Mouse (Mus musculus) embryonic facial prominence, embryonic 10.5 days (tissue): Measurements from ENCODE around the gene Dpt. TPM values are rescaled to one million over a fixed set of nuclear protein-coding genes. Genes with fewer than 3 reads are reported as not detected.
"Not testable (repeated sequence)": the region's sequence is repeated elsewhere in the genome, so short reads cannot be mapped to it uniquely, and the experiment has no call there.

Source experiments
- DNase-seq: peaks from one replicate; pipeline ENCODE4 v3.0.0-alpha.2; 2017; ENCODE audit warnings: low spot score
- H3K27ac ChIP-seq: fragments of 300-500 bp; sonication (generic); replicated peaks from 2 replicates; pipeline ENCODE4 v1.5.1; 2016; ENCODE audit warnings: mild to moderate bottlenecking
- H3K27me3 ChIP-seq: fragments of 300-500 bp; sonication (generic); replicated peaks from 2 replicates; pipeline ENCODE4 v1.6.1; 2016; ENCODE audit warnings: low read depth, mild to moderate bottlenecking; ENCODE audit not compliant: poor library complexity, severe bottlenecking
- H3K36me3 ChIP-seq: fragments of 300-500 bp; sonication (generic); replicated peaks from 2 replicates; pipeline ENCODE4 v1.6.1; 2016; ENCODE audit warnings: mild to moderate bottlenecking, moderate library complexity
- H3K4me1 ChIP-seq: fragments of 300-500 bp; sonication (generic); 2 replicates; pipeline ENCODE4 v1.6.1; 2016
- H3K4me3 ChIP-seq: fragments of 300-500 bp; sonication (generic); 2 replicates; pipeline ENCODE4 v1.5.1; 2016; ENCODE audit warnings: mild to moderate bottlenecking, moderate library complexity
- H3K9me3 ChIP-seq: fragments of 300-500 bp; sonication (generic); 2 replicates; pipeline ENCODE4 v1.6.1; 2016; ENCODE audit warnings: mild to moderate bottlenecking
- WGBS: fragments of 180-500 bp; shearing (Covaris S2); methylation state at CpG from one replicate; pipeline ENCODE4 v1.1.7; 2016; 5-methylcytosine and 5-hydroxymethylcytosine counted together
- polyA plus RNA-seq: library from polyadenylated mRNA; unstranded; fragments of >200 nt; fragmentation: Nextera tagmentation; extraction: Ambion mirVana; gene quantifications from 2 replicates; pipeline ENCODE4 v1.2.1, GENCODE M21; 2016

Dpt gene
- 0.16 TPM in 1 of 2 replicates, not detected in the other for polyA plus RNA-seq

DNA sequence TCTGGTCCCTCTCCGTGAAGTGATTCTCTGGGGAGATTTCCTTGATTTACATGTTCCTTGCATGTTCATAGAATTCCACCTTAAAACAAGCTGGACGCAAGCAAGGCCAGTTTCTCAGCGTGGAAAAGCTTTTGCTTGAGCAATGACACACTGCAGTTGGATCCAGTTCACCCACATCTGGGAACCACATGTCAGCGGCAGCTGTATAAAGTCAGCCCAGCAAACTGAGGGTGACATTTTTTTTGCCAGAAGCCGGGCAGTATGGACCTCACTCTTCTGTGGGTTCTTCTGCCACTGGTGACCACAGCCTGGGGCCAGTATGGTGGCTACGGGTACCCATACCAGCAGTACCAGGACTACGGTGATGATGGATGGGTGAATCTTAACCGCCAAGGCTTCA, at the start of gene Dpt:
Gene Dpt, plus strand, starts transcription at position 174 of the 400 bp plus-strand sequence.
- DNase-seq, result peak; percentile 37
- 75% methylated on average over 8 of the region's 8 CpGs for WGBS

DNA sequence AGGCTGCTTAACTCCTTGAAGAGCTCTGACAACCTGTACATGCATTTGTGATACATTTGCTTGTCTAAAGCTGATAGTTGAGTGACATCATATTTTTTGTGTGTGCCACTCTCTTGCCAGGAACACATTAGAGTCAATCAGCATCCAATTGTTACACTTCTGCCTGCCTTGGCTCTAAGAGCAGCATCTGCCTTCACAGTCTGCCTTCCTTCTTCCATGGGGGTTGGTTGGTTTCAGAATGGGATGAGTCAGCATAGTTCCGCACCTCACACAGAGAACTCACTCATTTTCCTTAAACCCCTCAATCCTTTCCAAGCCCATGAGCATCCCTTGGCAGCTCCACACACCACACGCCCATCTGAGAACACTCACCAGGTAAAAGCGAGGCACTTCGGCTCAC, 42.7 kb upstream of the Dpt start:
- Histone ChIP-seq H3K4me3 (no peak overlapping the region), H3K4me1 (no peaks in the 10 kb centered on the region), H3K27me3 (no peaks in the 10 kb centered on the region), H3K27ac (no peak overlapping the region), H3K36me3 (no peaks in the 10 kb centered on the region), H3K9me3 (no peaks in the 10 kb centered on the region)
- no peak for DNase-seq
- WGBS, result 95% methylated on average over 4 of the region's 4 CpGs

More for the DNA sequence above, at the start of gene Dpt:
- H3K4me1 ChIP-seq, result peaks cover 9% of the 10 kb centered on the region
- H3K4me3 ChIP-seq, result no peak within 1 kb of the TSS
- no peaks in the 10 kb centered on the region for H3K36me3 ChIP-seq
- no peaks in the 10 kb centered on the region for H3K27me3 ChIP-seq
- H3K27ac ChIP-seq, result no peak within 1 kb of the TSS
- no peaks in the 10 kb centered on the region for H3K9me3 ChIP-seq

DNA sequence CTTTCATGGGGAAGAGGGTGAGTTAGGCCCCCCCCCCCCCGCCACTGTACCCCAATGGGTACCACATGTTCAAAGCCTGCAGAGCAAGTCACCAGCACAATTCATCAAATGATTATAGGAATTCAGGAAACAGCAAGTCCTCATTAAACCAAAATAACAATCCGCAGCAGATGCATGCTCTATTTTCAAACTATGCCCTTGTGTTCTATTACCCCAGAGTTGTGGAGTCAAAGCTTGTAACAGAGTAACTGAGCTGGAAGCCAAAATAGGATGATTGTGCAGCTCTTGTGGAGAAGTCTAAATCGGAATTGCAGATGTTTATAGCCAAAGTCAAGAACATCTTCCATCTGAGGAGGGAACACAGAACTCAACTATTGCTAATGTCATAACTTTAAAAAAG, 40.8 kb upstream of the Dpt start:
- no peaks in the 10 kb centered on the region for H3K4me1 ChIP-seq
- no peaks in the 10 kb centered on the region for H3K9me3 ChIP-seq
- H3K36me3 ChIP-seq, result no peaks in the 10 kb centered on the region
- no peak overlapping the region for H3K27ac ChIP-seq
- DNase-seq, result no peak
- H3K27me3 ChIP-seq, result no peaks in the 10 kb centered on the region
- no peak overlapping the region for H3K4me3 ChIP-seq
- WGBS, result 78% methylated on average over 3 of the region's 3 CpGs

GRCm38 (mm10) chr1:164756951-164757350, 39.5 kb upstream of the Dpt start:
- 83% methylated on average over 2 of the region's 2 CpGs for WGBS
- DNase-seq, result no peak

DNA sequence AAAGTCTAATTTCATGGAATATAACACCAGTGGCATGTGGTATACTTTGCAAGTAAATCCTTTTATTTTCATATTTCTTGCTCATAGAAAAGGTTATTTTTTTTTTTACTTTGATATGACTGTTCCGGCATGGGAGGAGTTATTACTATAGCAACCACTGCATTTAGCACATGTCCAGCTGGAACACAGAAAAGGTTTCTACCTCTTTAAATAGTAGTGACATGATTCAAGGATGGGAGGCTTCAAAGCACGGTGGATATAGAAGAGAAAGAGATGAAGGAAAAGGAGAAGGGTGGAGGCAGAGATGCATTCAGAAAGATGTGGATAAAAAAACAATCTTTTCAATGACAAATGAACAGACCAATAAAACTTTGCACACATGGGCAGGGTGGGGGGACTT, 38.0 kb upstream of the Dpt start:
- Histone ChIP-seq H3K27ac (no peak overlapping the region), H3K36me3 (no peaks in the 10 kb centered on the region), H3K27me3 (no peaks in the 10 kb centered on the region), H3K4me3 (no peak overlapping the region), H3K9me3 (no peaks in the 10 kb centered on the region), H3K4me1 (no peaks in the 10 kb centered on the region)
- 83% methylated on average over 2 of the region's 2 CpGs for WGBS
- no peak for DNase-seq

More at GRCm38 (mm10) chr1:164756951-164757350, 39.5 kb upstream of the Dpt start:
- Histone ChIP-seq H3K4me3 (no peak overlapping the region), H3K27me3 (no peaks in the 10 kb centered on the region), H3K4me1 (no peaks in the 10 kb centered on the region), H3K36me3 (no peaks in the 10 kb centered on the region), H3K27ac (no peak overlapping the region), H3K9me3 (no peaks in the 10 kb centered on the region)

GRCm38 (mm10) chr1:164762276-164762675, 34.2 kb upstream of the Dpt start:
- H3K36me3 ChIP-seq, result no peaks in the 10 kb centered on the region
- no peak overlapping the region for H3K27ac ChIP-seq
- no peaks in the 10 kb centered on the region for H3K4me1 ChIP-seq
- no peaks in the 10 kb centered on the region for H3K9me3 ChIP-seq
- no peak overlapping the region for H3K4me3 ChIP-seq
- 61% methylated on average over 2 of the region's 2 CpGs for WGBS
- DNase-seq, result no peak
- H3K27me3 ChIP-seq, result no peaks in the 10 kb centered on the region

DNA sequence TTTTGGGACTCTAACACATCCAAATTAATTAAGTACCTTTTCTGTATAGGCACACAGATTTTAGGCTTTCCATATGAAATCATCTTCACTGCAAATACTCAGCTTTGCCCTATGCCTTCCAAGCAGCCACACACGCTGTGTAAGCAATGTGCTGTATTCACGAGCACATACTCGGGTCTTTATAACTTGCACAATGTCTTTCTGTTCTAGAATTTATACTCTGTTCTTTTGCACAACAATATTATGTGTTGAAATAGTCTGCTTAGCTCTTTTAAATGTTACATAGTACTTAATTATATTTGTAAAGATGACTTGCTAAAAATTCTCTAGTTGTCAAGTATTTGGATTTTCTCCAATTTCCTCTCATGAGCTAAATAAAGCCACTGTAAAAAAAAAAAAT, 29.8 kb upstream of the Dpt start:
- Histone ChIP-seq H3K27ac (no peak overlapping the region), H3K4me3 (no peak overlapping the region), H3K9me3 (no peaks in the 10 kb centered on the region), H3K36me3 (no peaks in the 10 kb centered on the region), H3K27me3 (no peaks in the 10 kb centered on the region), H3K4me1 (no peaks in the 10 kb centered on the region)
- 90% methylated on average over 3 of the region's 3 CpGs for WGBS
- no peak for DNase-seq

DNA sequence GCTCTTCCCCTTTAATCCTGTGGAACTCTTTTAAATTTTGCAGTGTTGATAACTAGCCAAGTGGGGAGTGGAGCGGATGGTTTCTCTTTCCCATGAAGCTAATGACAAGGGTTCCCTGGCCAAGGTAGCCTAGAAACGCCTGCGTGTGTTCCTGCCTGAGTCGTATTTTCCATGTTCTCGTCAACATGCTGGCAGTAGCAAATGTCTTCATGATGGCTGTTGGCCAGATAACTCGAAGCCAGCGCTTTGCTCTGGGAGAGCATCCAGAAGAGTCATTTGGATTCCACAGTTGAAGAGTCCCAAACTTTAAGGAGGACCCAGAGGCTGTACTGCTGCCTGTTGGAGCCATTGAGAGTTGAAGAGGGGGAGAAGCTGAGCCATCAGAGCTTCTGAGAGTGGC, 25.8 kb upstream of the Dpt start:
- Histone ChIP-seq H3K4me3 (no peak overlapping the region), H3K9me3 (no peaks in the 10 kb centered on the region), H3K4me1 (no peaks in the 10 kb centered on the region), H3K27me3 (no peaks in the 10 kb centered on the region), H3K36me3 (no peaks in the 10 kb centered on the region), H3K27ac (no peak overlapping the region)
- 95% methylated on average over 7 of the region's 7 CpGs for WGBS
- DNase-seq, result no peak

- 56% methylated on average over 7 of the region's 7 CpGs for WGBS
- no peak for DNase-seq
- no peaks in the 10 kb centered on the region for H3K36me3 ChIP-seq
- no peak overlapping the region for H3K27ac ChIP-seq
- H3K9me3 ChIP-seq, result 0 out of 2 replicates have a peak, but pooled peaks cover 2% of the 10 kb centered on the region
- no peaks in the 10 kb centered on the region for H3K27me3 ChIP-seq
- peaks cover 11% of the 10 kb centered on the region for H3K4me1 ChIP-seq
- no peak overlapping the region for H3K4me3 ChIP-seq
Observed at GRCm38 (mm10) chr1:164780851-164781510, 15.5 kb upstream of the Dpt start.

DNA sequence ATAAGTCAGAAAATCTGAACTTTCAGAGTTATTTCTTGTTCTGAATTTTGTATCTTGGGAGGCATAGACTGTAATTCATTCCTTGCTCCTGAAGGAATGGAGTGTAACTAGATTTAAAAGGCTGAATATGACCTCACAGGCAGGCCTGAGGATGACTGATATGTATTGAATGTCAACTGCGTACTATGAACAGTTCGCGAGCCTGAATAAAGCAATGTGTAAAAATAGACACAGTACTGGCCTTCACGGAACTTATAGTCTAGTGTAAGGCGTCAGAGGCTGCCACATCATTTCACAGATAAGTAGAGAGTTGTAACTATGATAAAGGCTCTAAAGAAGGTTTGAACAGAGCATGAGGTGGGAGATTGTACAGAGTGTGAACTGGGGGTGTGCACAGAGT, 10.3 kb upstream of the Dpt start:
- H3K27me3 ChIP-seq, result no peaks in the 10 kb centered on the region

DNA sequence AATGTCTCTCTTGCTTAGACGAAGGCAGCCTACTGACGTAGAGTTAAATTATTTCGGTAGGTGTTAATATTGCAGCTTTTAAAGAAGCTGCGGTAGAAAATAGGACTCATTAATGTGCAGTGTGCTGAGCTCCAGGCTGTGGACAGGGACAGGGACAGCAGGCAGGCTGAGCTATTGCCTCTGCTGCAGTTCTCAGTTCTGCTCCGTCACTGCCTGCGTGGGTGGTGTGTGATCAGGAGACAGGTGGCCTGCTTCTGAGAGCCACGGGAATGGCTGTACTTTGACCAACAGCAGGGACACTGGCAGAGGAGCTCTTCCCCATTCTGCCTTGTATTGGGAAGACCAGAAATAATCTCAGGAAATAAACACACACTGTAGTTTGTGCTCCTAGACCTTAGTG, 8.7 kb upstream of the Dpt start:
- Histone ChIP-seq H3K4me1 (no peaks in the 10 kb centered on the region), H3K4me3 (no peak overlapping the region), H3K27ac (no peak overlapping the region), H3K9me3 (no peaks in the 10 kb centered on the region), H3K27me3 (no peaks in the 10 kb centered on the region), H3K36me3 (no peaks in the 10 kb centered on the region)
- WGBS, result 91% methylated on average over 7 of the region's 7 CpGs
- no peak for DNase-seq

More for the DNA sequence above, 10.3 kb upstream of the Dpt start:
- no peaks in the 10 kb centered on the region for H3K36me3 ChIP-seq
- H3K27ac ChIP-seq, result no peak overlapping the region
- no peak for DNase-seq
- no peaks in the 10 kb centered on the region for H3K9me3 ChIP-seq
- 93% methylated on average over 5 of the region's 5 CpGs for WGBS
- no peak overlapping the region for H3K4me3 ChIP-seq
- H3K4me1 ChIP-seq, result no peaks in the 10 kb centered on the region

GRCm38 (mm10) chr1:164788292-164788691, 8.2 kb upstream of the Dpt start:
- Histone ChIP-seq H3K27ac (no peak overlapping the region), H3K36me3 (no peaks in the 10 kb centered on the region), H3K4me1 (no peaks in the 10 kb centered on the region), H3K4me3 (no peak overlapping the region), H3K9me3 (no peaks in the 10 kb centered on the region), H3K27me3 (no peaks in the 10 kb centered on the region)
- no peak for DNase-seq
- 91% methylated on average over 7 of the region's 7 CpGs for WGBS

GRCm38 (mm10) chr1:164790296-164790695, 6.1 kb upstream of the Dpt start:
- H3K27me3 ChIP-seq, H3K36me3 ChIP-seq, H3K9me3 ChIP-seq, DNase-seq, H3K4me3 ChIP-seq, H3K27ac ChIP-seq, H3K4me1 ChIP-seq: not testable (repeated sequence)
- 94% methylated on average over 12 of the region's 12 CpGs for WGBS
